Mouse (Mus musculus): ENCODE measurements around the gene Pls1.

GRCm38 (mm10) chr9:95795844-95796243 is 49.3 kb downstream of the Pls1 start:
- TF ChIP-seq CTCF (IDR thresholded peaks at IDR 0.05; ENCODE audit: low read depth) = no peak
- no peak for TF ChIP-seq EP300 (IDR thresholded peaks at IDR 0.05; ENCODE audit: low read depth)

Data from liver, postnatal 0 days (tissue).